Mouse (Mus musculus) layer of hippocampus, adult 11-12 months (tissue): ENCODE results near the gene Adora2b.

Experiments
- DNase-seq: peaks from one replicate; pipeline ENCODE4 v3.0.0; 2022; ENCODE audit warnings: low spot score

The Adora2b gene

DNA sequence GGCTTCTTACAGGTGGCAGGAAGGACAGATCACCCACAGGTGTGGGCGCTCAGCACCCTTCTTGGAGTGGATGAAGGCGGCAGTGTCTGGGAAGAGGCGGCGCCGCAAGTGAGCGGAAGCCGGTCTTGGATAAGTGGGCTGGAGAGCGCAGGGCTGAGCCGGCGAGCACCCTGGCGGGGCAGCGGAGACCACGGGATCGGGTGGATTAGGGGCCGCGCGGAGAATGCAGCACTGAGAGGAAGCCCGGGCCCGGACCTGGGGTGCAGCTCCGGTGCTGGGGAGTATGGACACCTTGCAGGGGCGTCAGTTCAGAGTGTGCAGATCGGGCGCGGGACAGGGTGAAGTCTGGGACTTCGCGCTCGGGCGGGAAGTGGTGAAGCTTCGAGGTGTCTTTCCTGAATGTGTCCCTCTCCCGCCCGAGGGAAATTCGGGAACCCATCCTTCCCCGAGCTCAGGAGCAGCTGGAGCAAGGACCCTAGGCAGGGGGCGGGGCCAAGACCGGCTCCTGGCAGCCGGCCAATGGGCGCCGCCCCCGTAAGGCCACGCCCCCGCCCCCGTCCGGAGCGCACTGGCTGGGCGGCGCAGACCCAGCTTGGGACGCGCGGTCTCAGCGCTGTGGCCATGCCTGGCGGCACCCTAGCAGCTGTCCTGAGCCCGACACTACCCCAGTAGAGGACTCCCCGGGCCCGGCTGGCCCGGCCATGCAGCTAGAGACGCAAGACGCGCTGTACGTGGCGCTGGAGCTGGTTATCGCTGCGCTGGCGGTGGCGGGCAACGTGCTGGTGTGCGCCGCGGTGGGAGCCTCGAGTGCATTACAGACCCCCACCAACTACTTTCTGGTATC is at the start of gene Adora2b:
Gene Adora2b, plus strand, starts transcription at position 584 of the 844 bp plus-strand sequence.
- peak; percentile 27 for DNase-seq

DNA sequence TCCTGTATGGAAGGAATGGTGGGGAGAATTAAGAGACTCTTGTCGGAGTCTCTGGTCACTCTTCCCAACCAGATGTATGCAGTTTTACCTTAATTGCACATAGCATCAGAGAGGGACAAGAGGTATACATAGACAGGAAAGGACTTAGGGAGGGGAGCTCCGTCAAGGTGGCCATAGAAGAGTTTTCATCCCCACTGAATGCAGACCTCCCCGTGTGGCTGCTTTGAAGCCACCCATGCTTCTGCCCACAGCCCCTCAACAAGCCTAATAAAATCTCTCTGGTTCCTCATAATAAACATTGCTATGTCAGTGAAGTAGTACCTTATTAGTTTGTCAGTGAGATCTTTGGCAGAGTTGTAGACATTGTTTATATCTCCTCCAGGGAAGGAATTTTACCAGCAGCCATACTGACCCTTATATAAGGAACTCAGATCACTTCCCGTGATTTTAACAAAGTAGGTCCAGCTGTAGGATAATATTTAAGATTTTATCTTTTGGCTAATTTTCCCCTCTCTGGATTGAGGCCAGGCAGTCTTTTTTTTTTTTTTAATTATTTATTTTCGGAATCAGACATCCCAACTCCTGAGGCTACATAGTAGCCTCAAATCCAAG is 47.8 kb upstream of the Adora2b start:
- DNase-seq: no peak

DNA sequence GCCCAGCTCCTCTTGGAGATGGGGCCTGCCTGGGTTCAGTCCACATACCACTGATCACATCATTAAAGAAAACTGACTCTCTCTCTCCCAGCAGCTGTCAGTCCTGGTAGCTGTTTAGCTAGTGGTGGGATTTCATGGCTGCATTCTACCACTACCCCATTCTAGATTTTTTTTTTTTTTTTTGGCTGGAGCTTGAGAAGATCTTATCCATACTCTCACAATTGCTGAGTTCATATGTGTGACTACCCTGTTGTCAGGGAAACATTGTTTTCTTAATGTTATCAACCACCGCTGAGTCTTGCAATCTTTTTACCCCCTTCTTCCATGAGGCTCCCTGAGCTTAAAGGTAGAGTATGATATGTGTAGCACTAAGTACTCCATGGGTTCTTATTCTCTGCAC is 46.1 kb upstream of the Adora2b start:
- no peak for DNase-seq

DNA sequence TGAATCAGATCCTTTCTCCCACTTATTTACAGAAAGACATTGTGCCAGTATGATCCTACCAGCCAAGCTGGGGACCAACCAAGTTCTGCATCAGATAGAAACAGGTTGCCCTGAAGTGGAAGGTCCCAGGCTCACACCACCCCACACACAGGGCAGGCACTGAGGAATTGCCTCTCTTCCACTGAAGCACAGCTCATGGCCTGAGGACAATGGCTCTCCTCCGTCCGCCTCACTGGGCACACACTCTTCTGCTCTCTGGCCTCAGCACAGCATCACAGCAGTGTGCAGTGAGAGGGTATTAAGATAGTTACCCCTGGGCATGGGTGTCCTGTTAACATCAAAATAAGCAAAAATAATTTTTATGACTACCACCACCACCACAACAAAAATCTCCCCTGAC is 39.7 kb upstream of the Adora2b start:
- no peak for DNase-seq

DNA sequence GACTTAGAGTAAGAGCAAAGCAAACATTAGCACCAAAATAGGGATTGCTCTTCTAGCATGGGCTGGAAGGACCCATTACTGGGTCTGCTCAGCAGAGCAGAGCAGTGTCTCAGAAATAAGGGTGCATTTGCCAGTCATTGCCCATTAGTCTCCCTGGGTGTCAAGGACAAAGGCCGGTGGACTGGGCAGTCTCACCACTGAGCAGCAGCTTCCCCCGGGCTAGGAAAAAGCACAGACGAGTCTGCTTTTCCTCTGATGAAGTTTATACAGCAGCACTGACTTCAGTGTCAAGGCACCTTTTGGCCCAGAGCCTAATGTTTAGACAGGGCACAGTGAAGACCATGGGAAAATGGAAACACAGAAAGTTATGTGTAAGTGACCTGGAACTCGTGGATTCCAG is 38.9 kb upstream of the Adora2b start:
- no peak for DNase-seq

DNA sequence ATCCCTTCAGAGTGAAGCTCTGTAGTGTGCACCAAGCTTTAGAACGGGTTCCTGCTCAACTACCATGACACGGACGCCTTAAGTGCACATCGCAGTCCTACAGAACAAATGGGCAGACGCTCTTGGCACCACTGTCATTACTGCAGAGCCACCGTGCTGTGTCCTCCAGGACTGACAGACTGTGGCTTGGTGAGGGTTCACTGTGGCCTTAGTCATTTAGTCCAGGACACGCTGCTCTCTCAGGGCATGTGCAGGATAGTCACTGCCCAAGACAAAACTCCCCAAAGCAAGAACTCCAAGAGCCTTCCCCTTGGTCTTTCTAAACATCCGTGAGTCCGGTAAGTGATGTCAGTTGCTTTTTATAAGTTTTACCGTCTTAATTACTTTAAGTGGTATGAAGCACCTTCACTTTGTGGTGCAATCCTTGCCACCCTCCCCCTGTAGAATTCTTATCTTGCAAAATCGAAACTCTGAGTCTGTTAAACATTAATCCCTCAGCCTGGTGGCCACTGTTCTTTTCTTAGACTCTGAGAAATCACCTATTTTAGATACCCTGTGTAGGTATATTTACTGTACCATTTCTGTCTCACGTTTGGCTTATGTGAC is 35.3 kb upstream of the Adora2b start:
- no peak for DNase-seq

DNA sequence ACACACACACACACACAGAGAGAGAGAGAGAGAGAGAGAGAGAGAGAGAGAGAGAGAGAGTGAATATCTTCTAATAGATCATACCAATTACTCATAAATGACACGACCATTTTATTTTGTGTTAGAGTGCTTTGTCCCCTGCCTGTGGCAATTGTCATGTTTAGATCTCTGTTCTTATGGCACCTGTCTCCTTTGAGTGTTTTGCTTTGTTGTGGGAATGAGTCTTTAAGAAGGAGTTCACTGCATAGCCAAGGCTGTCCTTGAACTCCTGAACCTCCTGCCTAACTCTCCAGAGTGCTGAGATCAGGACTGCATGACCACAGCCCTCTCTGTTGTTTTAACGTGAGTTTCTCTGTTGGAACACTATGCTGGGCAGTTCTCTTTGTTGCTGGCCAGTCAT is 33.7 kb upstream of the Adora2b start:
- no peak for DNase-seq

DNA sequence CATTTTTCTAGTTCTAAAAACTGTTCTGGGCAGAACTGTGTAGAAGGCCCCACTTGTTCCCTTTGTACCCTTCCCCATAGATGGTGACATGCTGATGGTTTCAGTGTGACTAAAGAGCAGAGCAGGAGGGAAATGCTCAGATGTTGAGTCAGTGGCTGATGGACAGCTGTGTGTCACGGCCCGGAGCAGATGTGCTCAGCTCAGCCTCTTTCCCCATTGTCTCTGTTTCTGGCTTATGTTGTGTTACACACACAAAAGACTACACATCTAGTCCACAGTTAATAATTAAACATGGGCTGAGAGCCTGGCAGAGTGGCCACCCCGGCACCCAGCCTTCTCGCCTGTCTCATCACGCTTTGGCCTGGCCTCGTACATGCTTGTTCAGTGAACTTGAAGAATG is 31.0 kb upstream of the Adora2b start:
- no peak for DNase-seq

DNA sequence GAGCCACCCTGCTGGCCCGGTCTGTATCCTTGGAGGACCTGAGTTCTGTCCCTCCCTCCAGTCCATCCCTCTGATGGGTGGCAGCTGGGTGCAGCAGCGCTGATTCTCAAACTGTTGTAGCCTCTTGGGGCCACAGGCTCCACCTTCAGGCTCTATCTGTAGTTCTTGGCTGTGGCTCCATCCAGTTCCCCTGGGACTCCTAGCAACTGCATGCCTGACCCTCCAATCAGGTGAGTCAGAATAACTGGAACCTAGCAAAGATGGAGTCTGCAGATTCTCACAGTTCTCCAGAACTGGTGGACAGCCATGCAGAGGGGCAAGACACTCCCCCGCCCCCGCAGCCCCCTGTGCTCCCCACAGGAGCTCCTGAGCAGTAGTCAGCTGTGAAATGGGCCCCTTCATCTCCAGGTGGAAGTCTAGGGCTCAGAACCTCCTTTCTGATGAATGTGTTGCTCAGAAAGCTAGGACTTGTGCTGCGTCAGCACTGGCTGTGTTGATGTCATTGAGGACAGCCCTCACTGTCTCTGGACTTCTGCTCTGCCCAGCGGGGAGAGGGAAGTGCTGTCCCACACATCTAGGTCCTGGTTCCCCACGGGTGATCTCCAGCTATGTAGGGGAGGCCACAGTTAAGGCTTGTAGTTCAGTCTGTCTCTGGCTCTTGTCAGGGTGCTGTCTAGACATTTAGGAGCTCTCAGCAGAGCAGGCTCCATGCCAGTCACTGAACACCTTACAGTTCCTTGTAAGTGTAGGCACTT is 27.9 kb upstream of the Adora2b start:
- peak; percentile 14 for DNase-seq

DNA sequence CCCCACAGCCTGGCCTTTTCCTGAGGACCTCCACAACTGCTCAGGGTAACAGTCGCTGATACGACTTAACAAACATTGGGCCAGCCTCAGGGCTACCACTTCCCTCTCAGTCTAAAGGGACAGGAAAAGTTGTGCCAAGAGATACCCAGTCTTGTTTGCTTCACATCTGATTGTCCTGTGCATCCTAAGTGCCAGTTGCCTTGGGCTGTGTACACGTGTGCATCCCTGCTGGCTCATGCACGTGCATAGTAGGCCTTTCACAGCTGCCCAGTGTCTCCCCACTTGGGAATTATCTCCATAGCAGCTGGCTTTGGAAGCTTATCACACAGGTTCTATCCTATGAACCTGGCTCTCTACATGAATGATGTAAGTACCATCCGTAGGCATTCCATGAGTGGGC is 25.4 kb upstream of the Adora2b start:
- no peak for DNase-seq

DNA sequence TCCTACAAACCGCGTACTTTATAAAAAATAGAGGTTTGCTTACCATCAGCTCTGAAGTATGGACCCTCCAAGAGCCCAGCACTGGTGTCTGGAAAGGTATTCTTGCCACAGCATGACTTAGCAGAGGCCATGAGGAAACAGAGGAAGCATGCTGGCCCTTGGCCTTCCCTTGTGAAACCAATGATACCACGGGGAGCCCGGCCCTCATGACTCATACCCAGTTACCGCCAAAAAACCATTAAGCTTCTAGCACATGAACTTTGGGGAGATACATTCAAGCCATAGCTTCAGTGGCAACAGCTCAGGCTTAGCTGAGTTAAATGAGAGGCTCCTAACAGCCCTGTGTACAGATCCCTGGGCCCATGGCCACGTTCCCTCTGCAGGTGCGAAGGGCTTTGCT is 24.8 kb upstream of the Adora2b start:
- no peak for DNase-seq

DNA sequence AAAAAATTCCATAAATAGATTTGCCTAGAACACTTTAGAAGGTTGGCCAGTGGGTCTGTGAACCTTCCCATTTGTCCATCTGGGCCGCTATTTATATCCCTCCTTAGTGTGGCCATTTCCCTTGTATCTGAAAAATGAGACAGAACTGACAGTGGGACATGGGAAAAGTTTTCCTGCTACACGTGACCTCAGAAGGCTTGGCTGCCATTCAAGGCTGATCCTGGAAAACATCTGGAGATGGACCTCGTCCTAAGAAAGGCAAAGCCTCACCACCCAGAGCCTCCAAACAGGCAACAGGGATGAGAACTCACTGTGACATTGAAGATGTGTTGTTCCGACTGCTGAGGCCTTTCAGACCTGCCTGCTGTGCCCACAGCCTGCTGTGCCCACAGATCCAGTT is 24.0 kb upstream of the Adora2b start:
- no peak for DNase-seq

DNA sequence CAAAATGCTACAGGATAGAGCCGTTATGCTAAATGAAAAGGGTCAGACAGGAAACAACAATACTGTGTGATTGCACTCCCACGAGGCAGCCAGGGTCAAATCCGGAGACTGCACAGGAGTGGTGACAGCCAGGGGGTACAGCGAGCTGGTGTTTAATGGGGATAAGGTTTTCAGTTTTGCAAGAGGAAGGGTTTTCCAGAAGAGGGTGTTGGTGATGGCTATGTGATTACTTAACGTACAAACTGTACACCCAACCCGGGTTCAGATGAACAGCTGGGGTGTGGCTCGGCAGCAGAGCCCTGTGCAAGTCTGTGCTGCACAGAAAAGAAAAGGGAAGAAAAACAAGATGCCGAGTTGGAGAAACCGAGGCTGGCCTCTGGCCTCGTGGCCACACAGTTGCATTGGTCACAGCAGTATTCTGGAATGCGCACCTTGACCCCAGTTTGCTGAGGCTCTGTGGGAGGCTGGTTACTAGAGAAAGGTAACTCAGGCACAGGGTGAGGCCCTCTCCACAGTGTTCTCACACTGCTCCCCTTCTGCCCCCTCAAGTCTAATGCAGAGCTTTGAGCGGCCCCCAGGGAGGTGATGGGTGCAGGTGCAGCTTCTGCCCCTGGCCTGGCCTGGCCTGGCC is 8.0 kb upstream of the Adora2b start:
- DNase-seq: no peak

DNA sequence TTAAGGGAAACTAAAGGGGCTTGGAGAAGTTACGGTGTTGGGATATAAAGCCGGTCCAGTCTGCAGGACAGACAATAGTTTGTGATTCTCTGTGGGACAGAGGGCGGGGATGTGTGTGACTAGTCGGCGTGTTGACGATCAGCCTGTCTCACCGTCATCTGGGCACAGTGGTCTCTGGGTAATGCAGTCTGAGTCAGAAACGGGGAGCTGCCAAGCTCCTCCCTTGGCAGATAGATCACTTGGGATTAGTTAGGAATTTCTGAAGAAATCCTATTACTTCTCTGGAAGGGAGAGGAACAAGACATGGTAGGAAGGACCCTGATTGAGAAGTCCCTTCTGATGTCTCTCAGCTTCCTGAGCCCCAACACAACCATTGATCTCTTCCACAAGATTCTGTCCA is 4.9 kb upstream of the Adora2b start:
- no peak for DNase-seq

DNA sequence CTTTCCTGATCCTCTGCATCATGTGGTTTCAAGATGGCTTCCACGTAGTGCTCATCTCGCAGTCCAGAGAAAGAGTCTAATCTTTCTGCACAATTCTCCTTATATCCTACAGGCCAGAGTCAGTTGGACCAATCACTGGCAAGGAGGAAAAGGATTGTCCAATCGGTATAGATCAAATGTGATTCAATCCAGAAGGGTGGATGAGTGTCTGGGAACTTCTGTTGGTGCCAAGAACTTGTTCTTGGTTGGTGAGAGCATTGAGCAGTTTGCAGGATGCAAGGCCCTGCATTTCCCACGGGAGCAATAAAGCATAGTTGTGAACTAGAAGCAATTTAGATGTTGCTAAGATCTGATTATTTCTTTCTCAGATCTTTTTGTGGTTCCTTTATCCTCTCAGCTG is 4.3 kb upstream of the Adora2b start:
- DNase-seq: no peak

DNA sequence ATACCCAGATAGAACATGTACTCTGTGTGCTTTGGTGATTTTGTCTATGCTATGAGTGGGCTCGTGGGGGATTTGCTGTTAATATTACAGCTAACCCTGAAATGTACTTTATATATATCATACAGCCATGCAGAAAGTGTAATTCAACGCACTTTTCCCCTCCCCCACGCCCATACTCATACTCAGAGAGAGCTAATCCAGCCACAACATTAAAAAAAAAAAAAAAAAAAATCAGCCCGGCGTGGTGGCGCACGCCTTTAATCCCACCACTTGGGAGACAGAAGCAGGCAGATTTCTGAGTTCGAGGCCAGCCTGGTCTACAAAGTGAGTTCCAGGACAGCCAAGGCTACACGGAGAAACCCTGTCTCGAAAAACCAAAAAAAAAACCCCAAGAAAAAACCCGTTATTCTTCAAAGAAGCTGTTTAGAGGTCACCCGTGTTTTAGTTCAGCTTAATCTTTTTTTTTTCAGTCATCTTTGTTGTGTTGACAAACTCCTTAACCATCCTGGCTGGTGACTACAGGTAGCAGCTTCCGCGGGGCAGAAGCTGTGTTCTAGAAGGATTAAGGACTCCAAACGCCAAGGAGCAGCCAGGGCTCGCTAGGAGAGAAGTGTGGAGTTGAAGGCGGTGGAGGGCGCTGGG is 904 bp upstream of the Adora2b start:
- DNase-seq: no peak

DNA sequence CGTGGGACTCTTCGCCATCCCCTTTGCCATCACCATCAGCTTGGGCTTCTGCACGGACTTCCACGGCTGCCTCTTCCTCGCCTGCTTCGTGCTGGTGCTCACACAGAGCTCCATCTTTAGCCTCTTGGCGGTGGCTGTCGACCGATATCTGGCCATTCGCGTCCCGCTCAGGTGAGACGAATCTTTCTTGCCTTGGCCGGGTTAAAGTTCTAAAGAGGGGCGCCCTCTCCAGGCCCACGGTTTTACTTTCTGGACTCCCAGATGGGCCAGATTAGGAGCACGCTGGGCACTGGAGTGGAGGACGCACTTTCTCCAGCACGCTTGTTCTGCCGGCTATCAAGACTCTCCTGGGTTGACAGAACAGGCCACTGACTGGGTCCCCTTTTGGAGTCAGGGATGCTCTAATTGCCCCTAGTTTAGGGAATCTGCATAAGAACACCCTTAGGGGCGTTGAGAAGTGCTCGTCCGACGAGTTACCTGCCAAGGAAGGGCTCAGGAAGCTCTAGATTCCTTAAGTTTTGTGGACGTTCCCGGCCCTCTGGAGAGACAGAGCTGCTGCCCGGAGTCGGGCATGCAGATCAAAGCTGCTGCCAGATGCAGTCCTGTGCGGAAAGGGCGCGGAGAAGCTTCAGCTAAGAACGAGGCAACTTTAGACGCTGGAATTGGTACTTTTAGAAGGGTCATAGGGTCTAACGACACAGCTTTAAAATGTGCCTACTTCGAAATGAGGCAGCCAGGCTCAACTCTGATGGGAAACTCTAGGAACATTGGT is 668 bp downstream of the Adora2b start:
- DNase-seq: peak; percentile 21

DNA sequence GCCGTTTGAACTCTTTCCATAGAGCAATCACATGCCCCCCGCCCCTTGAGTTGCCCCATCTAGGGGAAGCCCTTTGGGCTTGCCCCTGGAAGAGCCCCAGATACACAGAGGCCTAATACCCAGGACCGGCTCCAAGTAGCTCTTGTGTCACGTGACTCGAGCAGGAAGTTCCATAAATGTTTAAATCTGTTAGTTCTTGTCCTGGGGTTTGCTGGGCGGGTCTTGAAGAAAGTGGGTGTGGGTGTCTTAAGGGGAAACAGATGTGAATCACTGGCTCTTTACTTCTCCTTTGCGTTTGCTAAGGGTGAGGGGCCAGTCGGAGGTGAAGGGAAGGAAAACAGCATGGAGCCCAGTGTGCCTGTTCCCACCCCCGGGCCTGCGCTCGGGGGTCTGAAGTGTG is 2.3 kb downstream of the Adora2b start:
- DNase-seq: no peak

DNA sequence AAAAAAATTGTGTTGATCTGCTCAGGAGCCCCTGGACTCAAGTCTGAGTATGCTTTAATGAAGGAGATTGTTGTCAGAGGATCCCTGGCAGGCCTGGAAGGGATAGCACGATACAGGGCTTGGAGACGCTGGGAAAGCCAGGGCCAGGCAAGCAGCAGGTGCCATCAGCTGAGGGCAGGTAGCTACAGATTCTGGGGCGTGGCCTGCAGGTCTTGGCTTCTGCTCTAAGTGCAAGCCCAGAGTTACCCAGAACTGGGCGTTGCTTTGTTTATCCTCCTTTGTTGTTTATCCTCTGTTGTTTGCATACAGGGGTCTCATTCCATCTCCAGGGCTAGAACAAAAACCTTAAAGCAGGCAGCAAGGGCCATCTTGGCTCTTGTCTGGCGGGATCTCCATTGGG is 4.6 kb downstream of the Adora2b start:
- DNase-seq: no peak

DNA sequence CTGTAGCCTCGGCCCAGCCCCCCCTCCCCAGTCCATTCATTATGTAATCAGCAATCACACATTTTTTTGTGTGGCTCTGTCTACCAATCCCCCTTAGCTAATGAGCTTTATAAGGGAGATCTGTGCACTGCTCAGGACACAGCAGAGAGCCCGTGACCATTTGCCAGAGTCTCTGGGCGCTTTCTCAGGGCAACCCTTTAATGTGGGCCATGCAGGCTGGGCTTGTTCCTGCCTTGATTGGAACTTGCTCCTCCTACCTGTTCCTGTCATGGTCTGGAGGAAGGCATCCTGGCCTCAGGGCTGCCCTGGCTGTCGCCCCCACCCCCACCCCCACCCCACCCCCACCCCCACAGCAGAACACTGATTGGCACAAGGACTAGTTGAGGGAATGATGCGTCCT is 10.4 kb downstream of the Adora2b start:
- DNase-seq: no peak

DNA sequence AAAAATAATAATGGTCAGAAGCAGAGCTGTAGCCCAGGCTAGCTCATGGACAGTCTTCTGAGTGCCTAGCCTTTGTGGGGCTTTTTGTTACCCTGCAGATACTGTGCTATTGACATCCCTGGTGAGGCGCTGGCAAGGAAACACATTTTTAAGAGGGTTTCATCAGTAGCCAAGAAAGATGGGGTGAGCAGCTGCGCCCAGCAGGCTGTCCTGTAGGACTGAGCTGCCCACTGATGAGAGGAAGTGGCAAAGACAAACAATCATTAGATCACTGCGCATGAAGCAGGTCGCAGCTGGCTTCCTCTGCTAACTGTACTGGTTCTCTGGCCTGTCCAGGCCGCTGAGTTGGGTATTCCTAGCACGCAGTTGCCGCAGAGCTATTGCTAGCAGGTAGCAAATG is 14.8 kb downstream of the Adora2b start:
- DNase-seq: no peak
